Mouse (Mus musculus): ENCODE results near the gene Lin54.

Gene Lin54

DNA sequence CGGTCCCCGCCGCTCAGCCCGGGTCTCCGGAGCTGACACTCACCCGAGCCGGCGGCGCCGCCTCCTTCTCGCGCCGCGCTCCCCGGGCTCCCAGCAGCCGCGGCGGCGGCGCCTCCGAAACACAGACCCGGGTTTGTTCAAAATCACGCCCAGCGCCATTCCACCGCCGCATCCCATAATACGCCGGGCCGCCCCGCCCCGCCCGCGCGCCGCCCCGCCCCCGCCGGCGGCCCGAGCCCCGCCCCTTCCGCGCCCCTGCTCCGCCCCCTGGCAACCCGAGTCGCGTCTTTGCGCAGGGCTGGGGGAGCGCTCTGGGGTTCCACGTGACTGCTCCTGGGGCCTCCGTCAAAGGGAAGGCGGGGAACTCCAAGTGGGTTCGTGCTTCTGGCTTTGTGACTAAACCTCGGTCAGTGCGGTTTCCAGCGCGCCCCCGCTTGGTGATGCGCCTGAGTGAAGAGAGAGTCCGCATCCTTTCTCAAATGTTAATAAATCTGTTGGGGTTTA, at the start of gene Lin54:
TSS of gene Lin54 (minus strand) at position 182 of the 504 bp plus-strand sequence.
- peak; percentile 88 for DNase-seq

DNA sequence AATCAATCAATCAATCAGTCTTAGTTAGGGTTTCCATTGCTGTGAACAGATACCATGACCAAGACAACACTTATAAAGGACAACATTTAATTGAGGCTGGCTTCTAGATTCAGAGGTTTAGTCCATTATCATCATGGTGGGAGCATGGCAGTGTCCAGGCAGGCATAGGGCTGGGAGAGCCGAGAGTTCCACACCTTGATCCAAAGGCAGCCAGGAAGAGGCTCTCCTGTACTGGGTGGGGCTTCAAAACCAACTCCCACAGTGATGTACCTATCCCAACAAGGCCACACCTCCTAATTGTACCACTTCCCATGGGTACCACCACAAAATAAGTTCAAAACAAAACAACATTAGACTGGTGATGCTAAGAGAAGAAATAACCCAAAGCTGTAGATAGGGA, 49.7 kb upstream of the Lin54 start:
- DNase-seq = no peak

DNA sequence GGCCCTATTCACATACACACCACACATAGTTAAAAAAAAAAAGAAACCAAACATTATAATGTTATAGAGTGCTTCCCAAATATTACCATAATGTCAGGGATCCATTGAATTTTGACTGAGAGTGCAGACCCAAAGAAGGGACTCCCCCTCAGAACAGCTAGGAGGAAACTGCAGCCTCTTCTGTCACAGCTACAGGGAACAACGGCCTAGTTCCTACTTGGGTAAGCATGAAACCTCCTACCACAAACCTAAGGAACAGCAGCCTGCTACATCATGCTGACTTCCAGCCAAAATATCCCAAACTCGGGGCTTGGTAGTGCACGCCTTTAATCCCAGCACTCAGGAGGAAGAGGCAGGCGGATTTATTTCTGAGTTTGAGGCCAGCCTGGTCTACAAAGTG, 48.9 kb upstream of the Lin54 start:
- no peak for DNase-seq

DNA sequence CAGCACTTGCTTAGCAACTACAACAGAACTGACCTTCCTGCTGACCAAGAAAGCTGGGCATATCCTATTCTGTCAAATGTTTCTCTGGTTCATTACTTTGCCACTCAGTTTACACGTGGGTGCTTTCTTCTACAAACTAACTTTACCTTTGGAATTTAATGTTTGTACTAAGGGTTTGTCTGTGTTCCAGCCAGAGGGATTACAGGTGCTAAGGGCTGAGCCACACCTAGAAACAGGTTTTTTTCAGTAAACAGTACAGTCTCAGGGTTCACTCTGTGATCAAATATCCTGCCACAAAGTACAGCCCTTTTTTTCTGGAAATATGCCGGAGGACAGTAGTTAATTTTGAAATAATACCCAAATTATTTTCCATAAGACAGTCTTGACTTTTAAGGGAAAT, 47.8 kb upstream of the Lin54 start:
- DNase-seq = no peak

DNA sequence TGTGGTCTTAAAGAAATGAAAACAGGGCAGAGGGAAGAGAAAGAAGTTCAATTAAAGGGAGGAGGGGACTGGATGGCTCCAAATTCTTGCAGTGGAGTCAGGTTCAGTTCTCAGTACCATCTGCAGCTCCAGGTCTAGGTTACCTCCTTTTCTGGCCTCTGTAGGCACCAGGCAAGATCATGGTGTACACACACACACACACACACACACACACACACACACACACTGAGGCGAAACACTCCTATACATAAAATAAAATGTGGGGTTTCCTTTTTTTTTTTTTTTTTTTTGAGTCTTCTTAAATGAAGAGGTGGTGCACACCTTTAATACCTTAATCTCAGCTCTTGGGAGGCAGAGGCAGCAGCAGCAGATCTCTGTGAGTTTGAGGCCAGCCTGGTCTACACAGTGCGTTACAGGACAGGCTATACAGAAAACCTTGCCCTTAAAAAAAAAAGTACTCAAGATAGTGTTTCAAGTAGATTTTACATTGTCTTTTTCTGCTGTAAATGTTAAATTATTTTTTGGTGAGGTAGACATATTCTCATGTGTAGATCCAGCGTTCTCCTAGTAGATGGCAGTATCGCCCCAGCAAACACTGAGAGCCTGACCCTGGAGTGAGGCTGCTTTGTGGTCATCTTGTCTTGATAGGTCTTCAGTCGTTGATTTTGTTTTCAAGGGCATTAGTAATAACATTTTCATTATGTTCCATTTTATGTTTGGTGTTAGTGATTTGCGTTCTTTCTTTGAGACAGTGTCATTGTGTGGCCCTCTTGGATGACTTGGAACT, 46.0 kb upstream of the Lin54 start:
- DNase-seq = peak; percentile 23

DNA sequence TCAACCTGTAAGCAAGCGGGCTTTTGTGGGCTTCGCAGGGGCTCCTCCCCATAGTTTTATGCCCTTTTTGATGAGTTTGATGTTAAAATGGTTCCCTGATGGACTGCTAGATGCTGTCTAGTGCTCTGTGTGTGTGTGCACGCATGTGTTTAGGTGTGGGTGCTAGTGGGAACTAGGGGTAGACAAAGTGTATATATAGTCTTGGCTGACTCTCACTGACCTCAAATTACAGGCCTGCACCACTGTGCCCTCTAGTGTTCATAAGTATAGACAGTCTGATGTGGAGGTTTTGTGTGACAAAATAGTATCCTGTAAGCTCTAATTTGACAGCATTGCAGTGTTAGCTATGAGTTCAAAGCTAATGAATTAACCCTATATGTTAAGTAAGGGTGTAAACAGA, 36.2 kb upstream of the Lin54 start:
- DNase-seq = peak; percentile 45

DNA sequence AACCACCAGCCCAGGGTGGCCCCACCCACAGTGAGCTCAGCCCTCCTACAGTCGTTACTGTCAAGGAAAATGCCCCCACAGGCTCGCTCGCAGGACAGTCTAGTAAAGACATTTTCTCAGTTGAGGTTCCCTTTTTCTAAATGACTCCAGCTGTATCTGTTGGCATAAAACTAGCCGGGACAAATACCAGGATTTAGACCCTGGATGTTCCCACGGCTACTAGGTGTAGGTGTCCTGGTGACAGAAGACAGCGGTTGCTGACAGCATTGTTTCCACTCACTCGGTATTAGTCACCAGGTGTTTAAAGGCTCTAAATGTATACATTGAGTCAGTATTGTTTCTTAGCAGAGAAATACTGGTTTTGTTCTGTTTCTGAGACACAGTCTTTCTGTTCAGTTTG, 35.4 kb upstream of the Lin54 start:
- DNase-seq = no peak

DNA sequence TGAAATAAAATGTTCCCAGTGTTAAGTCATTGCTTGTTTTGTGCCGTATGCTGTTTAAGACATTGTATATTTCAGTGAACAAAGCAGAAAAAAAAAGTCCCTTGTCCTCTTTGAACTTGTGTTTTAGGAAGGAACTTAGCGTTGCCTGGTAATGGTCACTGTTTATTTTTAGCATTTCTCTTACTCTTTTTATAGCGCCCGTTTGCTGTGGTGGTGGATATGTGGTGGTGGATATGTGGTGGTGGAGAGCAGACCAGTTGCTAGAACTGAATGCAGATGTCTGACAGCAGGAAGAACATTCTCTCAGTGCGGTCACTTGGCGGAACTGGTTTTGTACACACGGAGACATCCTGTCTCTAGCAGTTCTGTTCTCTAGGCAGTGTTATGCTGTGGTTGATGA, 25.7 kb upstream of the Lin54 start:
- DNase-seq = peak; percentile 29

DNA sequence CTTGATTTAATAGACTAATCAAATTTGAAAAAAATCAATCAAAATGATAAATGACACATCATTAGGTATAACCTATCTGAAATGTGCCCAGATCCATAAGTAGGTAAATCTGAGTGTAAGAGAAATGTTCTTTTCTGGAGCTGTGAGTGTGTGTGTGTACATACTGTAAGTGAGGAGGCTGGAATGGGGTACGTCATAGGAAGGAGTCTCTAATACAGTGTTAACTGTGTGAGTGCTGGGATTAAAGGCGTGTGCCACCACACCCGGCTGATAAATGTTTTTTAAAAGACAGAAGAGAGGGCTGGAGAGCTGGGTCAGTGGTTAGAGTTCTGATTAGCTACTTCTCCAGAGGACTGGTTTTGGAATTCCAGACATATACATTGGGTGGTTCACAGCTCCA, 25.2 kb upstream of the Lin54 start:
- DNase-seq = no peak

DNA sequence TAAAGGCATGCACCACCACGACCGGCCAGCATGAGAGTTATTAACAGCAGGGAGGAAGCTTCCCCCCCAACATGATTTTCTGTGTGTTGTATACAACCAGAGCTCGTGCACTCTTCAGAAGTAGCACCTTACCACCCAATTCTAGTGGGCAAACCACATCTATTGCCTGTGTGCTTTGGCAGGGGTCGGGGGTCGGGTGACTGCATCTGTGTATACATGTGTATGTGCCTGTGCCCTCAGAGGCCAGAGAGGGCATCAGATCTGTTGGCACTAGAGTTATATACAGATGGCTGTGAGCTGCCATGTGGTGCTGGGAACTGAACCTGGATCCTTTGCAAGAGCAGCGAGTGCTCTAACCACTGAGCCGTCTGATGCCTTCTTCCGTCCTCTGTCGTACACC, 24.5 kb upstream of the Lin54 start:
- DNase-seq = no peak

DNA sequence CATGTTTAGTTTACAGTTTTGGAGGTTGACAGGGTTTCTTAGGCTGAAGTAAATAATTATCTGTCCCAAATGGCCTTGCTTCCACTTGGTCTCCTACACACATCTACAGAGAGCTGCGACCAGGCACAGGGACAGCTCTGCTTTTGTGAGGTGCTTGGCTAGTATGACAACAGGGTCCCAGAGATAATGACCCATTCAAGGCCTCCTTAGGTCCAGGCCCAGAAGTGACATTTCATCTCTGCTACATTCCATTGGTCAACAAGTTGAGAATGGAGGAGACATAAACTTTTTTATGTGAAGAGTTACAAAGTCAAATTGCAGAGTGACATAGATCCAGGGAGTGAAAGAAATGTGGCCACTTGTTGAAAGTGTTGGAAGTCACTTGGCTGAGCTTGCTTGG, 22.9 kb upstream of the Lin54 start:
- no peak for DNase-seq

DNA sequence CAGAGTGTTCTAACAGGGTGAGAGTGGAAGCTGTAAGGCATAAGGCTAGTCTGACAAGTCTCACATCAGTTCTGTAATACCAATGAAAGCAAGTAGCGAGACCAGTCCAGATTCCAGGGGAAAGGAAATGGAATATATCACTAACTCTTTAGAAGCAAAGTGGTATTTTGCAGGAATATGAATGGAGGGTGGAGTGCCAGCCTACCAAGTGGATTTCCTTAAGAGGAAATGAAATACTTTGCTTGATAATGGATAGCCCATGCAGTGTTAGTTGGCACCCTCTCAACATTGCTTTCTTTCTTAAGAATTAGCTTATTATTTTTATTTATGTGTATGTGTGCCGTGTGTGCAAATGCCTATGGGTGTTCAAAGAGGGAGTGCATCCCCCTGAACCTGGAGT, 19.8 kb upstream of the Lin54 start:
- no peak for DNase-seq

DNA sequence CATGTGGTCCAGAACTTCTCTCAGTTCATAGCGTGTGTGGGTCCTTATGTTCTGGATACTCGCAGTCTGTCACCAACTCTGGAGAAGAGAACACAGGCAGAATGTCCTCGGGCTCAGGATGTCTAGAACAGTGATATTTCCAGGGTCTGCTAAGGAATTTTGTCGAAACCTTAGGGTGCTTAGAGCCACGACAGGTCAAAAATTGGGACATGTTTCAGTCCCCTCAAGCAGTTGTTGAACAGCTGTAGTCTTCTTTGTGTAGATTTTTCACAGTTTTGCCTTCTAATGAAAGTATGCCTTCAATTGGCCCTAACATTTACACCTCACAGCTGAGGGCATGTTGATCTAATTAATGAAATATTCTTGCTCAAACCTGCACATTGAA, 18.6 kb upstream of the Lin54 start:
- no peak for DNase-seq

DNA sequence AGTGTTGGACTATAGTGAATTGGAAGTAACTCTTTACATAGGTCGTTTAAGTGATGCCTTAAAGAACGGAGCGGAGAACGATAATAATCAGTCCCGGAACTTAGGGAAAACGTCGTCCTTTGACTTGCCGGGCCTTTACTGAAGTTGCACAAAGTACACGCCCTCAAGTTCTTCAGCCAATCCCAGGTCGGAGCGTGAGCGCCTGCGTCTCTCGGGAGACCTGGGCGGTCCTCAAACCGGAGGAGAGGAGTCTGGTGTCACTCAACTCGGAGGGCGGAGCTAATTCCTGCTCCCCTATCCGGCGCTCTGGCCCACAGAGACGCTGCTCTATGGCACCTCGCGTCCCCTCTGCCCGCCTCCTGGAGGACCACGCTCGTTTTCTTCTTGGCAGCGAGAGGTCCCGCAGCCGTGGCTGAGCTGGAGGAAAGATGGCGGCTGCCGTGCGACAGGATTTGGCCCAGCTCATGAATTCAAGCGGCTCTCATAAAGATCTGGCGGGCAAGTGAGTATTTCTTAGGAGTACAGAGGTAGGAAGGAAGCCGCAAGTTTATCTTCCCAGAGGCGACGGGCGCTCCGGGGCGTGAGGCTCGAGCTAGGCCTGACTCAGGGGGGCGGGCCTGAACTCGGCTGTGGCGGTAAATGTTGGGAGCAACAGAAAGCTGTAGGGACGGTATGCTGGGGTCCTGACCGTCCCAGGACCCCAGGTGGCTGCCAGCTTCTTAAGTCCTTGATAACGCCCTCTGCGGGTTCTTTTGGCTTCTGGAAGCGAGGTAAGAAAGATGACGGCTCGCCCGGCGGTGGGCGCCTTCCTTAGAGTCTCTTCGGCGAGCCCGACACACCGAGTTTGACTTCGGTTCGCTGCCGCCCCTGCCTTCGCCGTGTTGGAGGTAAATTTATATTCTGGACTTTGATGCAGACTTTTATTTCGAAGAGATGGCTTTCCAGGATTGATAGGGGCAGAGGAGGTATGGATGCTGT, 17.9 kb upstream of the Lin54 start, which contains the start of gene Cops4:
TSS of gene Cops4 (plus strand) at position 261 of the 978 bp plus-strand sequence.
- peak; percentile 99 for DNase-seq

DNA sequence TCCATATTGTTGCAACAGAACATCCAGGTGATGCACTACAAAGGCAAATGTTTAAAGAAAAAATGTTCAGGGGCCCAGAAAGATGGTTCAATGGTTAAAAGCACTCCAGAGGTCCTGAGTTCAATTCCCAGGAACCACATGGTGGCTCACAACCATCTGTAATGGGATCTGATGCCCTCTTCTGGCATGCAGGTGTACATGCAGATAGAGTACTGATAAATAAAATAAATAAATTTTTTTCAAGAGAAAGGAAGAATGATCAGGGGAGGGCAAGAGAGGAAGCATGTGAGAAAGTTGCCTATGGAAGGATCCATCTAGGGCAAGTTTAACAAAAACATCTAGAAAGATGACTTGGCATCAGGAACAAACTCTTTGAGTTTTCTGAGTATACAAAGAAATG, 12.1 kb upstream of the Lin54 start:
- DNase-seq = no peak

DNA sequence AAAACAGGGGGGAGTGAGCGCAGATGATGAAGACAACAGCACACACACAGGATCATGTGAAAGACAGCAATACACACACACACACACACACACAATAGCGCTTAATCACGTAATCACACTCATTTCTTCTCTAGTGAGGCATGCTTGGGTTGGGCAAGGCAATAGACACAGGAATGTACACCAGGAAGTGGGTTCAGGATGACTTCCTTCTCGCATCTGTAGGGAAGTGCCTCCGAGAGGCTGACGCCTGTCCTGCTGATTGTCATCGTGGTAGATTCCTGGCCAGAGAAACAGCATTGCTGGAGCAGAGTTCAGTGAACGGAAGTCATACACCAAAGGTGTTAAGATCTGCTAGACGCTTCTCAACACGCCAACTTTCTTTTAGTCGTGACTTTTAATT, 8.8 kb upstream of the Lin54 start:
- no peak for DNase-seq

DNA sequence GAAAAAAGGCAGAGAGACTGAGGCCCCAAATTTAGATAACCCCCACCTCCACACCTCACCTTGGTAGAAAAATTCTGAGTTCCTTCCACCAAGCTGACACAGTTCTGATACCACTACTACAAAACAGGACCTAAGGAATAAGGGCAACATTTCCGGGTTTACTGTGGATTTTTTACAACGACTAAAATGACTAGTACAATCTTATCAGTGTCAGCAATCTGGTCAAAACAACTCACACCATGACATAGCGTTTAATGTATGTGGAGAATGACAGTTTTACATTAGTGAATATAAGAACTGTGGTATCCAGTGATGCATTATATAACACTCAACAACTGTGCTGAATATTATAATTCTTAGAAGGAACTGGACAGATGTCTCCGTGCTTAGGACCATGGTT, 828 bp upstream of the Lin54 start:
- DNase-seq = no peak

DNA sequence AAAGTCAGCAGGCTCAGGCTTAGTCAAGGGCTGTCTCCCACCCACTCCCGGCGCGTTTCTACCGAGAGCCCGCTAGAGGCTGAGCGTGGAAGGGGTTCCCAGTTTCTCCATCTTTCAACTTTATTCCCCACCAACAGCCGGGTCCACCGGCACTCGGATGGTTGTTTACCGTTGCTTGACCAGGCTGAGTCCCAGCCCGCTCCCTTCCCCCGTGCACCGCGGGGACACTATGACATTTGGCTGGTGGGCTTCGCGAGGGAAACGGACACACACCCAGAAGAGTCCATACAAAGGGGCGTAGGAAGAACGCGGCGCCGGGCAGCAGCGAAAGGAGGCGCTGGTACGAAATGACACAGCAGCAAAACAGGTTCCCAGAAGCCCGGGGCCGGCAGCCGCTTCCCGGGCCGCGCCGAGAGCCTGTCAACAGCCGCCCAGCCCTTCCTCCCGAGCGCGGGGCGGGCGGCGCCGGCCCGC, 571 bp downstream of the Lin54 start:
- no peak for DNase-seq

DNA sequence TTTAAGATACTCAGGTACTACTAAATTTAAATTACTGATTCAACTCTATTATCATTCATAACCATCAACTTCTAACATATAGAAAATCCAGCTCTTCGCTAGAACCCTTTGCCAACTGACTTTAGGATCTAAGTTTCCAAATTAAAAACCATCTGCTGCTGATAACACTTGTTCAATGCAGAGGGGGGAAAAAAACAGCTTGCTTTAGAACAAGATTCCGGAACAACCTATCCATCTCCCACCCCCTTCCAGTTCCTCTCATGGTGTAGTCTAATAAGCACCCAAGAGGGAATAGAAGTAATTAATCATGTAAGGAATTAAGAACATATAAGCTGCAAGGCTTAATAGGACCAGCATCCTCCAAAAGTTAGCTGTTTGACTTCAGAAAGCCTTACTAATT, 1.2 kb downstream of the Lin54 start:
- DNase-seq = no peak

DNA sequence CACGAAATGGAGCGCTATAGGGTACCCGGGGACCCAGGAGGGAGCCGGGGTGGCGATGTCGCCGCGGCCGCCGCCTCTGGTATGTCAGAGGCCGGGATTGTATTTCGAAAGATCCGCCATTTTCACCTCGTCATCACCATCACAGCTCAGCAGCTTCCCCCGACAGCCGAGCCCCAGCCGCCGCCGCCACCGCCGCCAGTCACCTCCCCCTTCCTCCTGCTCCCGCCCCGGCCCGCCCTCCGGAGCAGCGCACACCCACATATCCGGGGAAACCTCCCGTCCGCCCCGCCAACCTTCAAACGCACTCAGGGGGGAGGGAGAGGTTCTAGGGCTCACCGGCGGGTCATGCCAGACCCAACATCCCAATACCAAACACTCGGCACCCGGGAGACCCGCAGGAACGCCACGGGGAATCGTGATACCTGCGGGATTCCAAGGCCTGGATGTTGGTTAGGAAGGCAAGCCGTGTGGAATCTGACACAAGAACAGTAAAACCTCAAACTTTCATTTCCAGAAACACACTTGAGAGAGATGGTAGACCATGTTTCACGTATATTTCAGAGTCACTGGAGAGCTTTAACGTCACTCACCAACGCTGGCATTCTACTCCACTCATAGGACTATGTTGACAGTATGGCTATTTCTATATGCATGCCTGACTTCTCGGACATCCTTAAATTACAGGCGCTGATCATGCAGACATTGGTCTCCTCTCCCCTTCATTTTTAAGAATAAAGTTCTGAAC, 1.8 kb downstream of the Lin54 start:
- DNase-seq = peak; percentile 80

DNA sequence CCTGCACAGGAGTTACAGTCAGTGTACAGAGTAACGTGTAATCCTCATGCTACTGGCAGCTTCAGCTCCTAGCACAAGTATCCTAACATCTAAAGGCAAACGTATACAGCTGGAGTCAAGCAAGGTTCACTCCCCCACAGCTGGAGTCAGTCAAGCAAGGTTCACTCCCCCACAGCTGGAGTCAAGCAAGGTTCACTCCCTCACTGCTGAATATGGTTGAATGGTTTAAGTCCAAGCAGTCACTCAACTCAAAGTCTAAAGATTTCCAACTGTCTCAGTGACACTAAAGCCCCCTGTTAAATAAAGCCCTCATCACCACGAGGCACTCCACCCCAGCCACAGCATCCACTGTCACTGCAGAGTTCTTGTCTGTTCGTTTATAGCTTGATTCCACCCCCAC, 8.7 kb downstream of the Lin54 start:
- no peak for DNase-seq

DNA sequence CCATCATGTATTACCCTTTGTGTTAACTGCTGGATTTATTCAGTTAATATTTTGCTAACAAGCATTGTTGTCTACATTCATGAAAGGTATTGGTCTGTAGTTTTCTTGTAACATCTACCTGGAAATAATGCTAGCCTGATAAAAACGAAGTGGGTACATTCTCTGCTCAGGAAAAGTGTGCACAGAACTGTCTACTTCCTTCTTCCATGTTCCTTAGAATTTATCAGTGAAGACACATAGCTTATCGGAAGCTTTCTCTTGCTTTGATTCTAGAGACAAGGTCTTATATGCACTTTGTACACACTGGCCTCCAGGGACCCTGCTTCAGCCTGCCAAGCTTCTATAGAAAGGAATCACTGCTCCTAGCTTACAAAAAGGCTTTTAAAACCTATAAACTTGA, 11.1 kb downstream of the Lin54 start:
- no peak for DNase-seq

DNA sequence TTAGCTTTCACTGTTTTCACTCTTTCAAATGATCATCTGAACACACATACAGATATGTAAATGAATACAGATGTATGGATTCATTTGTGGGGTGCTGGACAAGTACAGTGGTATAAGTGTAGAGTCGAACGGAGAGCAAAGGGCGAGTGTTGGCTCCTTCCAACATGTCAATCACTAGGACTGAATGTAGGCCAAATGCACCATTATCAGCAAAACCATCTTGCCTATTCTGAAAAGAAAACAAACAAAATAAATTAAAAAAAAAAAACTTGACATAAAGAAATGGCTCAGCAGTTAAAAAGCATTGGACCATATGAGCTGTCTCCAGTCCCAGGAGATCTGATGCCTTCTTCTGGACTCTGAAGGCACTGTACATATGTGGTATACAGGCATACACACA, 12.2 kb downstream of the Lin54 start:
- no peak for DNase-seq
